Mouse (Mus musculus): ENCODE measurements around the gene Zdhhc7. TPM values are rescaled to one million over a fixed set of nuclear protein-coding genes. Genes with fewer than 3 reads are reported as not detected.

The Zdhhc7 gene
- polyA plus RNA-seq, 1 experiment from 2014 or later: 26.1 TPM

DNA sequence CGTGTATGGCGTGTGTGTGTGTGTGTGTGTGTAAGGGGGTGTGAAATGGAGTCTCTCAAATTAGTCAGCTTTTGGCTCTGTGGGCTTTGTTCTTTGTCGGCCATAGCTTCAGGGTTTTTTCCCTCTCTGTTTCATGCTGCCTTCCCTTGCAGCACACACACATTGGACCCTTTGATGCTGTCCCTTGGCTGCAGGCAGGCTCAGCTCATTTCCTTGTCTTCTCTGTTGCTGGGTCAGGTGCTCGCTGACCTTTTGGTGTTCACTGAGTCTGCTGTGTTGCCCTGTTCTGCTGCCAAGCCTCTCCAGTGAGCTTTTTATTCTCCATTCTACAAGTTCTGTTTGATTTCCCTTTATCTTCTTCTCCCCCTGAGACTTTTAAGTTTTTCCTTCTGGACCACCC lies 28.3 kb upstream of the Zdhhc7 start:
- no peak overlapping the region for H3K4me3 ChIP-seq
- WGBS (ENCODE audit: insufficient replicate concordance): 80% methylated on average over 4 of the region's 4 CpGs
- no peak overlapping the region for H3K27ac ChIP-seq
- H3K27me3 ChIP-seq (replicated peaks): peaks cover 31% of the 10 kb centered on the region
- no peaks in the 10 kb centered on the region for H3K9me3 ChIP-seq (replicated peaks)
- no peak overlapping the region for H3K4me2 ChIP-seq
- no peak overlapping the region for H3K9ac ChIP-seq
- no peaks in the 10 kb centered on the region for H3K36me3 ChIP-seq
- peaks cover 11% of the 10 kb centered on the region; the same call in 1 of the 2 replicates for H3K4me1 ChIP-seq
- ATAC-seq: no peak

- WGBS (ENCODE audit: insufficient replicate concordance): 19% methylated on average over 14 of the region's 14 CpGs
- Histone ChIP-seq H3K27me3 (replicated peaks) (peaks cover 27% of the 10 kb centered on the region), H3K9me3 (replicated peaks) (no peaks in the 10 kb centered on the region), H3K36me3 (no peaks in the 10 kb centered on the region), H3K4me3 (no peak overlapping the region), H3K4me1 (peaks cover 11% of the 10 kb centered on the region; the same call in 1 of the 2 replicates), H3K4me2 (no peak overlapping the region), H3K9ac (no peak overlapping the region), H3K27ac (peak overlapping the region; percentile 39; the same call in 1 of the 2 replicates)
- peak; percentile 40 for ATAC-seq
These were observed 25.3 kb upstream of the Zdhhc7 start for GRCm38 (mm10) chr8:120126357-120127161.

- Histone ChIP-seq H3K9ac (no peak overlapping the region), H3K27me3 (replicated peaks) (peaks cover 24% of the 10 kb centered on the region), H3K27ac (no peak overlapping the region), H3K4me2 (no peak overlapping the region), H3K36me3 (no peaks in the 10 kb centered on the region), H3K9me3 (replicated peaks) (no peaks in the 10 kb centered on the region), H3K4me3 (no peak overlapping the region), H3K4me1 (peaks cover 11% of the 10 kb centered on the region; the same call in 1 of the 2 replicates)
- 71% methylated on average over 7 of the region's 7 CpGs for WGBS (ENCODE audit: insufficient replicate concordance)
- no peak for ATAC-seq
These were observed 23.6 kb upstream of the Zdhhc7 start for GRCm38 (mm10) chr8:120124836-120125389.

DNA sequence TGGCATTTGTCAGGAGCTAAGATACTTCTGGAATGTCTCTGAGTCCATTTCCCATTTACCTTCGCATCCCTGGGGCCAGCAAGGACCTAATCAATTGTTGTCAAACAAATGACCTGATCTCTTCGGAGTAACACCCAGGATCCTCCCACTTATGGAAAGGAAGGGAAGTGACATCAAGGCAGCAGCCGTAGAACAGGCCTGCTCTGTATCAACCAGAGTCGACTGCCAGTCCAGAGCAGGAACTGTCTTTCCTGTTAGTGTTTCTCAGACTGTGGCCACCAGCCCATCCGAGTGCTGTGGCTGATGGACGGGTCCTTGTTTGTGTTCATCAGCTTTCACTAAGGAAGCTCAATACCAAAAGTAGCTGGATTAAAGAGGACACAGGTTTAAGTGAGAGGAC lies 23.0 kb upstream of the Zdhhc7 start:
- Histone ChIP-seq H3K4me2 (no peak overlapping the region), H3K27me3 (replicated peaks) (peaks cover 28% of the 10 kb centered on the region), H3K4me1 (peaks cover 11% of the 10 kb centered on the region; the same call in 1 of the 2 replicates), H3K9me3 (replicated peaks) (no peaks in the 10 kb centered on the region), H3K9ac (no peak overlapping the region), H3K27ac (no peak overlapping the region), H3K36me3 (no peaks in the 10 kb centered on the region), H3K4me3 (no peak overlapping the region)
- 10% methylated on average over 6 of the region's 6 CpGs for WGBS (ENCODE audit: insufficient replicate concordance)
- no peak for ATAC-seq

- Histone ChIP-seq H3K4me3 (no peak overlapping the region), H3K9ac (no peak overlapping the region), H3K4me1 (0 out of 2 replicates have a peak, but pooled peaks cover 2% of the 10 kb centered on the region), H3K9me3 (replicated peaks) (no peaks in the 10 kb centered on the region), H3K27me3 (replicated peaks) (peaks cover 44% of the 10 kb centered on the region), H3K27ac (no peak overlapping the region), H3K36me3 (no peaks in the 10 kb centered on the region), H3K4me2 (no peak overlapping the region)
- 41% methylated on average over 5 of the region's 5 CpGs for WGBS (ENCODE audit: insufficient replicate concordance)
- no peak for ATAC-seq
These were observed 19.7 kb upstream of the Zdhhc7 start for GRCm38 (mm10) chr8:120120951-120121350.

- Histone ChIP-seq H3K27ac (no peak overlapping the region), H3K4me3 (no peak overlapping the region), H3K4me2 (no peak overlapping the region), H3K9ac (no peak overlapping the region), H3K36me3 (no peaks in the 10 kb centered on the region), H3K4me1 (no peaks in the 10 kb centered on the region), H3K27me3 (replicated peaks) (peaks cover 54% of the 10 kb centered on the region), H3K9me3 (replicated peaks) (no peaks in the 10 kb centered on the region)
- 45% methylated on average over 6 of the region's 6 CpGs for WGBS (ENCODE audit: insufficient replicate concordance)
- ATAC-seq: no peak
These were observed 18.6 kb upstream of the Zdhhc7 start for GRCm38 (mm10) chr8:120119931-120120330.

GRCm38 (mm10) chr8:120119429-120119828 lies 18.1 kb upstream of the Zdhhc7 start:
- 44% methylated on average over 3 of the region's 3 CpGs for WGBS (ENCODE audit: insufficient replicate concordance)
- ATAC-seq: no peak
- Histone ChIP-seq H3K4me2 (no peak overlapping the region), H3K4me3 (no peak overlapping the region), H3K27ac (no peak overlapping the region), H3K27me3 (replicated peaks) (peaks cover 59% of the 10 kb centered on the region), H3K9ac (no peak overlapping the region), H3K36me3 (no peaks in the 10 kb centered on the region), H3K9me3 (replicated peaks) (no peaks in the 10 kb centered on the region), H3K4me1 (peaks cover 2% of the 10 kb centered on the region)

GRCm38 (mm10) chr8:120118847-120119246 lies 17.6 kb upstream of the Zdhhc7 start:
- H3K27me3 ChIP-seq (replicated peaks): peaks cover 64% of the 10 kb centered on the region
- H3K36me3 ChIP-seq: no peaks in the 10 kb centered on the region
- peaks cover 8% of the 10 kb centered on the region for H3K4me1 ChIP-seq
- no peak overlapping the region for H3K9ac ChIP-seq
- no peak overlapping the region for H3K4me2 ChIP-seq
- no peak overlapping the region for H3K4me3 ChIP-seq
- H3K27ac ChIP-seq: no peak overlapping the region
- no peaks in the 10 kb centered on the region for H3K9me3 ChIP-seq (replicated peaks)
- WGBS (ENCODE audit: insufficient replicate concordance): 58% methylated on average over 5 of the region's 5 CpGs
- no peak for ATAC-seq

DNA sequence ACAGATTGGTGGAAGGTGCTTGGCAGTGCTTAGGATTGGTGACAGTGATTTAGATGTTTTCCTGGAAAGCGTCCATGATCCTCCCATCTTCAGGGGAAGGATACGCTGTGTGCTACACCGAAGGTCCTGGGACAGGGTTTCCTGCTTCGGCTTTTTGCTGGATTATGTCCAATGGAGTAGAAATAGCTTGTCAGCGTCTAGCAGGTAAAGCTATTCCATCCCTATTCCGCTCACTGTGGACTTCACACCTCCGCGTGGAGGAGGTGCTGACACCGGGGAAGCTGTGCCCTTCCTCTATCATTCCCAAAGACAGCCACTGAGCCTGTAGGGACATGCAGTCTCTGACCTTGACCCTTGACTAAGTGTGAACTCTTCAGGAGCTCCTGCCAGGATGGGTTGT lies 16.9 kb upstream of the Zdhhc7 start:
- Histone ChIP-seq H3K27ac (no peak overlapping the region), H3K27me3 (replicated peaks) (peaks cover 64% of the 10 kb centered on the region), H3K4me3 (no peak overlapping the region), H3K9ac (no peak overlapping the region), H3K4me2 (no peak overlapping the region), H3K36me3 (no peaks in the 10 kb centered on the region), H3K9me3 (replicated peaks) (no peaks in the 10 kb centered on the region), H3K4me1 (peaks cover 12% of the 10 kb centered on the region)
- no peak for ATAC-seq
- WGBS (ENCODE audit: insufficient replicate concordance): 59% methylated on average over 9 of the region's 9 CpGs

DNA sequence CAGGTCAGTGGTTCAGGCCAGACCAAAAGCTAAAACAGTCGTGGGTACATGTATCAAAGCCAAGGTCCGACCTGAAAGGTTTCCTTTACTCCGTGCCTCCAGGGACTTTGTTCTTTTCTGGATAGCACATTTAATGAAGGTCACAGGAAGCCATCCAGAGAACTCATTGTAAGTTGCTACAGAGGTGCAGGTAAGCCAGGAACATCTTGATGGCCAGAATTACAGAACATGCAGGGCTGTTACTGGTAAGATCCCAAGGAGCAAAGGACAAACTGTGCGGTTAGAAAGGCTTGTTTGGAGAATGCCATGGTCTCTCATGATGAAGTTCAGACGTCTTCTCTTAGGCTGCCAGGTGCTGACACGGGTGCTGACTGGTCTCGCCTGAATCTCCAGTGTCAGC lies 15.3 kb upstream of the Zdhhc7 start:
- Histone ChIP-seq H3K4me3 (no peak overlapping the region), H3K36me3 (no peaks in the 10 kb centered on the region), H3K4me1 (peaks cover 21% of the 10 kb centered on the region), H3K4me2 (no peak overlapping the region), H3K27ac (no peak overlapping the region), H3K9me3 (replicated peaks) (no peaks in the 10 kb centered on the region), H3K9ac (no peak overlapping the region), H3K27me3 (replicated peaks) (peaks cover 64% of the 10 kb centered on the region)
- no peak for ATAC-seq
- WGBS (ENCODE audit: insufficient replicate concordance): 53% methylated on average over 7 of the region's 7 CpGs

GRCm38 (mm10) chr8:120114315-120114841 lies 13.1 kb upstream of the Zdhhc7 start:
- H3K27ac ChIP-seq: no peak overlapping the region
- peak overlapping the region; percentile 64 for H3K9ac ChIP-seq
- H3K9me3 ChIP-seq (replicated peaks): no peaks in the 10 kb centered on the region
- peaks cover 74% of the 10 kb centered on the region for H3K27me3 ChIP-seq (replicated peaks)
- no peaks in the 10 kb centered on the region for H3K36me3 ChIP-seq
- H3K4me1 ChIP-seq: peaks cover 21% of the 10 kb centered on the region
- 3% methylated on average over 46 of the region's 46 CpGs for WGBS (ENCODE audit: insufficient replicate concordance)
- H3K4me2 ChIP-seq: peak overlapping the region; percentile 97
- ATAC-seq: peak; percentile 10
- peak overlapping the region; percentile 65 for H3K4me3 ChIP-seq

DNA sequence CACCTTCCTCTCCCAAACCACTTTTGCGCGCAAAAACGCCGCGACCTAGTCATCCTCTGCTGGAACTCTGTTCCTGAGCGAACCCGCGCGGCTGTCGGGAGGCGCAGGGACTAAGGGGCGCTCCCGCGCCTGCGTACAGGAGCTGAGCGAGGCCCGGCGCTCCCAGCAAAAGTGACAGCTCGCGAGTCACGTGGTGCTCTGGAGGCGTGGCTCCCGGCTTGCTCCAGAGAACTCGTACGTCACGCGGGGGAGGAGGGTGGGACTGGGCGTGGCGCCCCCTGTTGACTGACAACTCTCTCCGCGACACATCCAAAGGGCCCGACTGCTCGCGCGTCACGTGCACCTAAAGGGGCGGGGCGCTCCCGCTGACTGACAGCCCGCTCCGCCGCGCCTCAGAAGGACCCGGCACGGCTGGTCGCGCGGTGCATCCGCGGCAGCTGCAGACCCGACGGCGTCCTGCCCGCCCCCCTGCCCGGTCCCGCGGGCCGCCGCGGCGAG lies 12.5 kb upstream of the Zdhhc7 start, which contains the start of gene 6430548M08Rik:
TSS of gene 6430548M08Rik (plus strand) at position 395 of the 498 bp plus-strand sequence.
- peak within 1 kb of the TSS; percentile 65 for H3K4me3 ChIP-seq
- peaks cover 21% of the 10 kb centered on the region for H3K4me1 ChIP-seq
- H3K9ac ChIP-seq: peak within 1 kb of the TSS; percentile 82
- ATAC-seq: peak; percentile 95
- under 1% methylated on average over 60 of the region's 61 CpGs for WGBS (ENCODE audit: insufficient replicate concordance)
- H3K4me2 ChIP-seq: peak within 1 kb of the TSS; percentile 97
- H3K27ac ChIP-seq: peak within 1 kb of the TSS; percentile 83
- H3K9me3 ChIP-seq (replicated peaks): no peaks in the 10 kb centered on the region
- H3K27me3 ChIP-seq (replicated peaks): peaks cover 71% of the 10 kb centered on the region
- H3K36me3 ChIP-seq: no peaks in the 10 kb centered on the region

All from liver, embryonic 12.5 days (tissue).